Mouse (Mus musculus) neural tube, embryonic 11.5 days (tissue): Measurements from ENCODE around the gene Olfr365. TPM values are rescaled to one million over a fixed set of nuclear protein-coding genes. Genes with fewer than 3 reads are reported as not detected.

ENCODE experiments used
- ATAC-seq: fragments of 200-750 bp; cut with Nextera tagmentation; 2 replicates; pipeline ENCODE4 v1.8.0; 2017; ENCODE audit warnings: moderate number of reproducible peaks, mild to moderate bottlenecking, moderate TSS enrichment, moderate library complexity; ENCODE audit not compliant: insufficient read depth, low FRiP score, low TSS enrichment
- DNase-seq: peaks from one replicate; pipeline ENCODE4 v3.0.0-alpha.2; 2015; ENCODE audit warnings: low spot score
- H3K27ac ChIP-seq: fragments of 300-500 bp; sonication (generic); 2 replicates; pipeline ENCODE4 v1.5.1; 2014; ENCODE audit warnings: low read depth, mild to moderate bottlenecking, low read length
- H3K27me3 ChIP-seq: fragments of 300-500 bp; sonication (generic); 2 replicates; pipeline ENCODE4 v1.6.1; 2014; ENCODE audit warnings: mild to moderate bottlenecking, low read length, mixed read lengths; ENCODE audit not compliant: control insufficient read depth, insufficient read depth
- H3K36me3 ChIP-seq: fragments of 300-500 bp; sonication (generic); 2 replicates; pipeline ENCODE4 v1.6.1; 2014; ENCODE audit warnings: mild to moderate bottlenecking, low read length, moderate library complexity, mixed read lengths; ENCODE audit not compliant: control insufficient read depth, insufficient read depth
- H3K4me1 ChIP-seq: fragments of 300-500 bp; sonication (generic); 2 replicates; pipeline ENCODE4 v1.6.1; 2014; ENCODE audit warnings: low read length, mixed read lengths; ENCODE audit not compliant: control insufficient read depth, insufficient read depth
- H3K4me2 ChIP-seq: fragments of 300-500 bp; sonication (generic); 2 replicates; pipeline ENCODE4 v1.6.1; 2014; ENCODE audit warnings: low read depth, mild to moderate bottlenecking, moderate library complexity
- H3K4me3 ChIP-seq: fragments of 300-500 bp; sonication (generic); 2 replicates; pipeline ENCODE4 v1.5.1; 2014; ENCODE audit warnings: low read depth, low read length
- H3K9ac ChIP-seq: fragments of 300-500 bp; sonication (generic); 2 replicates; pipeline ENCODE4 v1.6.1; 2014; ENCODE audit warnings: mild to moderate bottlenecking, low read length
- H3K9me3 ChIP-seq: fragments of 300-500 bp; sonication (generic); 2 replicates; pipeline ENCODE4 v1.6.1; 2016; ENCODE audit warnings: low read length; ENCODE audit not compliant: control insufficient read depth
- WGBS: fragments of 180-500 bp; shearing (Covaris S2); extraction: QIAGEN DNeasy Blood & Tissue Kit; methylation state at CpG from one replicate; pipeline ENCODE4 v1.1.7; 2014; 5-methylcytosine and 5-hydroxymethylcytosine counted together
- polyA plus RNA-seq: library from polyadenylated mRNA; unstranded; fragments of >200 nt; fragmentation: Nextera tagmentation; extraction: Ambion mirVana; gene quantifications from 2 replicates; pipeline ENCODE4 v1.2.1, GENCODE M21; 2014

Gene Olfr365
- polyA plus RNA-seq: not detected in 2 replicates

GRCm38 (mm10) chr2:37187898-37188297 is at the start of gene Olfr365:
Gene Olfr365, plus strand, starts transcription at chr2:37188198.
- H3K4me3 ChIP-seq: no peak within 1 kb of the TSS
- H3K9ac ChIP-seq: no peak within 1 kb of the TSS
- no peaks in the 10 kb centered on the region for H3K27me3 ChIP-seq
- DNase-seq (no peak), ATAC-seq (no peak)
- H3K9me3 ChIP-seq: no peaks in the 10 kb centered on the region; the same call in 1 of the 2 replicates
- 79% methylated on average over 3 of the region's 3 CpGs for WGBS
- no peak within 1 kb of the TSS for H3K27ac ChIP-seq
- no peak within 1 kb of the TSS for H3K4me2 ChIP-seq
- H3K36me3 ChIP-seq: no peaks in the 10 kb centered on the region
- H3K4me1 ChIP-seq: no peaks in the 10 kb centered on the region

- Histone ChIP-seq H3K27me3 (no peaks in the 10 kb centered on the region), H3K27ac (no peak within 1 kb of the TSS), H3K4me2 (no peak within 1 kb of the TSS), H3K4me1 (no peaks in the 10 kb centered on the region), H3K36me3 (no peaks in the 10 kb centered on the region), H3K9me3 (peaks cover 4% of the 10 kb centered on the region; the same call in 1 of the 2 replicates), H3K4me3 (no peak within 1 kb of the TSS), H3K9ac (no peak within 1 kb of the TSS)
- 89% methylated on average over 3 of the region's 3 CpGs for WGBS
- DNase-seq (no peak), ATAC-seq (no peak)
Observed at GRCm38 (mm10) chr2:37139022-37139421, 49.0 kb upstream of the Olfr365 start, which contains the start of gene Olfr364-ps1. Gene Olfr364-ps1, plus strand, starts transcription at chr2:37139322.

GRCm38 (mm10) chr2:37211274-37211673 is 23.3 kb downstream of the Olfr365 start, which contains the start of gene Olfr366:
Gene Olfr366, plus strand, starts transcription at chr2:37211574.
- no peak within 1 kb of the TSS for H3K4me3 ChIP-seq
- no peak within 1 kb of the TSS for H3K4me2 ChIP-seq
- H3K9me3 ChIP-seq: peaks cover 6% of the 10 kb centered on the region; the same call in 1 of the 2 replicates
- no peak for DNase-seq
- H3K4me1 ChIP-seq: no peaks in the 10 kb centered on the region
- H3K36me3 ChIP-seq: no peaks in the 10 kb centered on the region
- H3K27ac ChIP-seq: no peak within 1 kb of the TSS
- no peaks in the 10 kb centered on the region for H3K27me3 ChIP-seq
- ATAC-seq: no peak
- H3K9ac ChIP-seq: no peak within 1 kb of the TSS

Other genes with a start within 250 kb of the Olfr365 start
- gene Olfr357, start 194.4 kb upstream of the Olfr365 start, polyA plus RNA-seq: not detected in 2 replicates
- not detected in 2 replicates for gene Olfr358, start 178.9 kb upstream of the Olfr365 start, polyA plus RNA-seq
- not detected in 2 replicates for gene Olfr360, start 122.5 kb upstream of the Olfr365 start, polyA plus RNA-seq
- not detected in 2 replicates for gene Olfr361, start 98.9 kb upstream of the Olfr365 start, polyA plus RNA-seq
- not detected in 2 replicates for gene Olfr362, start 70.3 kb upstream of the Olfr365 start, polyA plus RNA-seq
- gene Olfr364-ps1, start 48.9 kb upstream of the Olfr365 start, polyA plus RNA-seq: not detected in 2 replicates
- not detected in 2 replicates for gene Olfr366, start 23.4 kb downstream of the Olfr365 start, polyA plus RNA-seq
- not detected in 2 replicates for gene Olfr368, start 138.3 kb downstream of the Olfr365 start, polyA plus RNA-seq
- gene Pdcl, start 171.1 kb downstream of the Olfr365 start, polyA plus RNA-seq: 75.4 and 75.7 TPM in 2 replicates
- gene Rc3h2, start 234.7 kb downstream of the Olfr365 start, polyA plus RNA-seq: 21.4 and 24.1 TPM in 2 replicates